Mouse (Mus musculus) MEL-GATA-1-ER (cell line): ENCODE results near the gene Npr1.

Source experiments
- DNase-seq: peaks from one replicate; pipeline ENCODE4 v3.0.0-alpha.2; 2012; ENCODE audit warnings: low read depth; ENCODE audit errors: extremely low read depth

Npr1 gene

DNA sequence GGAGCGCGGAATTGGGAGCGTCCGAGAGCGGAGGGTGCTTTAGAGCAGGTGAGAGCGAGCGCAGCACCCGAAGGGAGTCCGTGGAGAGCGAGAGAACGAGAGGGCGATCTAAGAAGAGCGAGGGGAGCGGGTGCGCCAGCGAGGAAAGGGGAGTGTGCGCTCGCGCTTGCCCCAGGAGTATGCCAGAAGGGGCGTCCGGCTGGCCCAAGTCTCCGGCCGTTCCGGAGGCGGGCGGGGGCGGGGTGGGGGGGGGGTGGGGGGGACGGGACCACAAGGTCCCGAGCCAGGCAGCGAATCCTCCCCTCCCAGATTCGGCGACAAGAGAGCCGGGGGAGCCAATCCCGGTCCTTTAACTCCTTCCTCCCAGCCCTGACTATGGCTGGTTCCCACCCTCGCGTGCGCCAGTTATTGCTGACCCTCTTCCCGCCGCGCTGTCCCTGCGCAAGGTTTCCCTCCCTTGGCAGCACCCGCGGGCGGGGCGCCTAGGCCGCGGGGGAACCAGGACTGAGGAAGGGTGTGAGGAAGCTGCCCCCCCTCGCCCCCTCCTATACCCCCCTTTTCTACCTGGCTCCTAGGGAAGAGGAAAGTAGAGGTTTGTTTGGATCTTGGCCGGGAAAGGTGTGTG, at the start of gene Npr1:
TSS of gene Npr1 (minus strand) at position 181 of the 625 bp plus-strand sequence.
- DNase-seq = no peak

DNA sequence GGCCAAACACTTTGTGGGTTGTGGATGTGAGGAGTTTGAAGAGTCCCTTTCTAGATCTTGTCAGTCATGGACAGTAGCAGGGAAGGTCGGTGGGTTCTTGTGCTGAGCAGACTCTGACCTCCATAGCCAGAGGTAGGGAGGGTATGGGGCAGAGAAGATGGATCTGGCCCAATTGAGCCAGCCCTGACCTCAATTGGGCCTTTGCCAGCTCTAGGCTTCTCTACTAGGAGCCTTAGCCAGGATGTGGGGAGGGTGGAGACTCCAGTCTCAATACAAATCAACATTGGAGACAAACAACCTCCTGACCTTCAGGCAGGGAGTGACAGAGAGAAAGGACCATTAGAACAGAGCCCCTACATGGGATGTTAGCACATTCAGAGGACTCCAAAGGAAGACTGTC, 49.6 kb upstream of the Npr1 start:
- DNase-seq = no peak

DNA sequence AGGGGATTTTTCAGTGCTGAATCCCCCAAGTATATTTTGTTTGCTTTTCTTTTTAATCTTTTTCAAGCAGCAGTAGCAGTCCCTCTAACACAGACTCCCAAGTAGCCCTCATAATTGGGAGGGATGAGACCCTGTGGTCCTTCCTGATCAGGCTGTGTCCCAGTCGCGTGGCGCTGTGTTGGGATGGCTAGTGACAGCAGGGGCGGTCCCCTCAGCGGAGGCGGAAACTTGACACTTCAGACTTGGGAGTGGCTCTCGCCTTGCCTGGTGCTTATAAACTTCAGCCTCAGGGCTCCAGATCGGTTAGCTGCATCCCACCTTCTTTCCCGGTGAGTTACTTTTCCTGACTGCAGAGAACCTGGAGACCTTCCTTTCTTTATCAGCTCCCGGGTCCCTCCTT, 49.0 kb upstream of the Npr1 start:
- peak; percentile 56 for DNase-seq

DNA sequence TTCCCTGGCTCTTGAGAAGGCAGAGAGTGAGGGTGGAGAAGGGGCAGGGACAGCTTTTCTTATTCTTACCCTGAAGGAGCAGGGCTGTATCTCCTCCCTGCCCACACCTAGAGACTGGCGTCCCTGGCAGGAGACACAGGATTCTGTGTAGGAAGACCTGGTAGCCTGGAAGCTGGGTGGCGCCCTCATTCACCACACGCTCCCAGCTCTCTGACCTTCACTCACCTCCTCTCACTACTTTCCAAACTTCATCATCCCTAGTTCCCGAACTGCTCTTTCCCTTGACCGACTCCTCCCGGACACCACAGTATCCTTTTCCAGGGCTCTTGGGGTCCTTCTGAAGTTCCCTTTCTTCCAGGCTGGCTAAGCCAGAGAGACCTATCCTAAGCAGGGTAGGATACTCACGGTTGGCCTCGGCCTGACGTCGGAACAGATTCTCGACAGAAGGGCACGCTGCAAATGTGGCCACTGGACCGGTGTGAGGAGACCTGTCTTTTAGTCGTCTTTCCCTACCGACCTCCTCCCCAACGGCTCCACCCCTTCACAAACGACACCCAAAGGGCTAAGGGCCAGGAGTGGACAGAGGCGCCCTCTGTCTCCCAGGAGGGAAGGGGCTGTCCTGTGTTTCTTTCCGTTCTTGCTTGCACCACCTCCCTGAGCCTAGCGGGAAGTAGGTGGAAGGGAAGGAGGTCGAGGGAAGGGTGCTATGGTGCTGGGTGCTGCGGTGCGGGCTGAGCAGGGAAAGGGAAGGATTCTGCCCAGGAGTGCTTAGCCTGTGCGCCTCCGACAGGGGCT, 48.3 kb upstream of the Npr1 start, which contains the start of the genes S100a1 and S100a13:
TSS of gene S100a1 (minus strand) at position 597 of the 795 bp plus-strand sequence.
TSS of gene S100a13 (plus strand) at position 640 of the 795 bp plus-strand sequence.
- peak; percentile 31 for DNase-seq

DNA sequence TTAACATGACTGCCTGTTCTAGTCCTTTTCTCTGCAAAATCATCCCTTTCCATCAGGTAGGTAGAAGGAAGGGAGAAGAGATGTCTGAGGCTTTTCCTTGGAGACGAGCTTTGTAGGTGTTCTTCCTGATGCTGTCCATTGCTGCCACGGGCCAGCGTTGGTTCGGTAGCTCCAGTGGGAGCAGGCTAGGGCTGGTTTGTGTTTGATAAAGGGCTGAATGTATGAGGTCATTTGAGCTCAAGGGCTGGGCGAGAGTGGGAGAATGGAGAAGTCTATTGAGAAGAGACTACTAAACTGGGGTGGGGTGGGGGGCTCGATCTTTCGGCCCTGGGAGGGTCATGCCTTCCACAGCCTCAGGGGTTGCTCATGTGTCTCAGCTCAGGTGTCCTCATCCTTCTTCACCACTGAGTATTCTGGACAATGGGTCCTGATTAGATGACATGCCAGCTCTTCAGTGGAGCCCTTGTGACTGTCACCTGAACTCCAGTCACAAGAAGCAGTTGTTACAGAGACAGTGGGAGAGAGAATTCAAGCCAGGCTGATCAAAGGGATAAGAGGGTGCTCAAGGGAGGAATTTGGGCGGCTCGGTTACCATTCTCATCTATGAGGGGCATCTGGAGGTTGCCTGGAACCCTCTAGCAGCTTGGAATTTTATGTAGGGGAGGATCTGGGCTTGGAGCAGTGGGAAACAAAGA, 47.4 kb upstream of the Npr1 start:
- DNase-seq = no peak

DNA sequence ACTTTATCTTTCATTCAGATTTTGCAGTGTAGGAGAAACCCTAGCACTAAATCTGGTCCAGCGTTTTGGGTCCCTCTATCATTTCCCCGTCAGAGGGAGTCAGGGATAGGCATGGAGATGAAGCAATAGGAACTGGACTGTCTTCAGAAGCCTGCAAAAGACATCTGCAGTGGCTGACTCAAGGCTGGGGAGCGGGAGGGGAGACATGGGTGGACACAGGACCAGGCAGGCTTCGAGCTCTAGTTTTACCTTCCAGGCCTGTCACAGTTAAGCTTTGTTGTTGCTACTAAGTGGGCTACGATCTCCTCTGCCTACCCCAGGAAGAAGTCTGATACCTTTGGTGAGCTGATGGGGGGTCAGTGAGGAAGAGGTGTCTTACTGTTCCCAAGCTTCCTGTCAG, 46.6 kb upstream of the Npr1 start:
- no peak for DNase-seq

DNA sequence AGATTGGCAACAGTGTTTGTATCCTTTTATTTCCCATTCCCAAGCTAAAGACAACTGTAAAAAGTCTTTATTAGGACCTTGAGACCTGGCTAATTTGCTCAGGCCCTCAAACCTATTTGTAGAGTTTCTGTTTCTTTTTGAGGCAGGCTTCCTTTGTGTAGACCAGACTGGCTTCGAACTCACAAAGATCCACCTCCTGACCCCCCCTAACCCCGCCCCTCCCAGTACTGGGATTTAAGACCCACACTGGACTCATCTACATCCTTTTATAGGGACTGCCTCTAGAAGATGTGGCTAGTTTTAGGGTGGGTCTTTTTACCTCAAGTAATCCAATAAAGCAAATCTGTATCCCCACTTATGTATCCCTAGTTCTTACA, 44.1 kb upstream of the Npr1 start:
- no peak for DNase-seq

DNA sequence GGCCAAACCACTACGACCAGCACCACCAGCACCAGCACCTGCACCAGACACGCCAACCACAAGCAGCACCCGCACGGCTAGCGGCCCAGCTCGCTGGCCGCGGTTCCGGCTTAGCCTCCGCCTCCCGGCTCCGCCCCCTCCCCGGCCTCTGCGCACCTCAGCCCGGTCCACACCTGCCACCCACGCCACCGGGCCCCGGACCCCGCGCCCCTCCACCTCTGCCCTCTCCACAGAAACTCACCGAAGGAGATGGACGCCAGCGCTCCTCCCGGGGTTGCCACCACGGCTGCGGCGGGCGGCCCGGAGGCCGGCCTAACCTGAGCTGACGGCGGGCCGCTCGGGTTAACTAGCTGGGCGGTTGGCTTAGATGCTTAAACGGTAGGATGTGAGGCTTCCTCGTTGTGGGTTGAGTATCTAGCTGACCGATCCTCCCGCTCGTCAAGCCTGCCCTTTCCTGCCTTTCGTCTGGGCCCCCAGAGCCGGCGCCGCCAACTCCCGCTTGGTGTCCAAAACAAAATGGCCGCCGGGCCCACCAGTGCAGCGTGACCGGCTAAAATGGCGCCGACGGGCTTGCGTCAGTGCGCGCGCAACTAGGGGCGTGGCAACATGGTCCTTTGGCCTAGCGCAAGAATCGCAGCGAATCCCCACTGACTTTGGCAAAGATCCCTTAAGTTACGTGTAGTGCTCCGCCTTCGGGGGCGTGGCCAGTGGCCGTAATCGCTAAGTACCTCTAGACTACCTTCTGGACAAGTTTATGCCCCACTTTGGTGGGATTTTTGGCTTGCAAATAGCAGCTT, 43.5 kb upstream of the Npr1 start, which contains the start of gene Chtop:
TSS of gene Chtop (minus strand) at position 549 of the 797 bp plus-strand sequence.
- DNase-seq = peak; percentile 97

DNA sequence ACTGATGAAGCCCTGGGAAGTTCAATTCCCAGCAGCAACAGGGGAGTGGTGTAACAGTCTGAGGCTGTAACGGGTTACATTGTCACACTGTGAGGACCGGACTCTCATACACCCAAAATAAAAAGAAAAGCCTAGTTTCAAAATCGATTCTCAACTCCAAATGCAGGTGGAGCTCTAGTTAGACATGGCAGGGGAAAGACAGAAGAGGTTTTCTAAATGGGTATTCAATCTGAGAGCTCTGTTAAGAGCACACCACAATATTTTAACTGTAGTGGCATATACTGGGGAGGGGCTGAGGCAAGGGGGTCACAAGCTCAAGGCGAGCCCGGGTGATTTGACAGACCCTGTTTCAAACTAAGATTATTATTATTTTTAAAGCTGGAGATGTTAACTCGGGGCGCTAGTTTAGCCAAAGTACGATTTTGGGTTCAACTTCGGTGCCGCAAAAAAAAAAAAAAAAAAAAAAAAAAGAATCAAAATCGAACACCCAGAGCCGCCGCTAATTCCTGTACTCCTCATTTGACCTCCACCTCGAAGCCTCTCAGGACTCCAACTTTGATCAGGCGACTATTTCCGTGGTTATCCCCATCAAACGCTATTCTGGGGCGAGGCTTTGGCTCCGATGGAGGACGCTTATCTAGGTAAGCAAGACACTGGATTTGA, 42.8 kb upstream of the Npr1 start:
- DNase-seq = peak; percentile 36

DNA sequence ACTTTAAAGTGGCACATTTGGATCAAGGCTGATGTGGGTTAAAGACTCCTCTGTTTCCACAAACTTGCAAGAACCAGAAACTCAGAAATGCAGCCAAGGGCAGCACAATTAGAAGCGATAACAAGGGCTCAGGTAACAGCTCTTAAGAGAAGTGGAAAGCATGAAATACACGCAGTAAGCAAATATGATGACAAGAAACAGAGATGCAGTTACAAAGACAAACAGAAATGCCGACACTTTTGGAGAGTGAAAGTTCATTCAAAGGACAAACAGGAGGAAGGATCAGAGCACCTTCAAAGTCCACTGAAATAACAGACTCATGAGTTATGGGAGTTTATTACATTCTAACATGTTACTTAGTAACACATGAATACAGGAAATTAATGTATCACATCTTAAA, 40.7 kb upstream of the Npr1 start:
- no peak for DNase-seq

DNA sequence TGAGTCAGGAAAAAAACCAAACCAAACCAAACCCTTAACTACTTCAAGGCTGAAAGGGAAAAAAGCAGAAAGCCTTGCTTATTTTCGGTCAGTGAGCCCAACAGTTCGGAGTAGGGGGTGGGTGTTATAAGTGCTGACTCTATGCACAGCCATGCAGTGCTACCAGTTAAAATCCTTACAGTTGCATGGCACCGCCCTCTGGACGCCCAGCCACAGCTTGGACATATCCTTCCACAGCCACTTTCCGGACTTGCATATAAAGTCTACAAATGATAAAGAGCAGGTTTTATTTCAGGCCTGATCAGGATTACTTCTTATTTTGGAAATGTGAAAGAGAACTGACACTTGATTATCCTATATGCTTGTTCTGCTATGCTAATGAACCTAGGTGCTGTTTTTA, 39.5 kb upstream of the Npr1 start:
- no peak for DNase-seq

DNA sequence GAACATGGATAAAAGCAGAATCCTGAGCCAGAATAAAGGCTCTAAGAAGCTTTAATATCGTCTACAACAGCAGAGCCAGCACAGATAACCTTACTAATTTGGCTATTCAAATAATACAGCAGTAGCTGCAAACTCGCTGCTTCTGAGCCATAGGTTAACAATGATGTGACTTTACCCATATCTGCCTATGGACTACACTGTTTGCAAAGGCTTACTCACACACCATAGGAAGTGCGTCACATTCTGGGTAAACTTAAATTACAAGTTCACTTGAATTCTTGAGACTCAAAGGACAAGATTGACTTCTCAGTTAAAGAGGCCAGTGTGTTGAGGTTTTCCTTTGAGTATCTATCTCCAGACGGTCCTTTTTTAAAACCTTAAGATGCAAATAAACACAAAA, 37.8 kb upstream of the Npr1 start:
- no peak for DNase-seq

DNA sequence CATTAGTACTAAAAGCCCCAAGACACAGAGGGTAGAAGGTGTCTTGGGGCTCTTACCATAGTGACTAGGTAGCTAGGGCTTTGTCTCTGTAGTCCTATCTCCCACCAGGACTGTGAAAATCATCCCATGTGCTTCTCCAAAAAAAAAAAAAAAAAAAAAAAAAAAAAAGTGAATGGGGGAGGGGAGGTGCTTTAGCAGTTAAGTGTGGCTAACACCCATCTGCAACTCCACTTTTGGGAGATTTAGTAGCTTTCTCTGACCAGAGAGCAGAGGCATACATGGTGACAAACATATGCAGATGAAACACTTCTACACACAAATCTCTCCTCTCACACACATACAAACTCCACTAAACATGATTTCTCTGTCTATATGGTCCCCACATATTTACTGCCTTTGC, 31.9 kb upstream of the Npr1 start:
- no peak for DNase-seq

DNA sequence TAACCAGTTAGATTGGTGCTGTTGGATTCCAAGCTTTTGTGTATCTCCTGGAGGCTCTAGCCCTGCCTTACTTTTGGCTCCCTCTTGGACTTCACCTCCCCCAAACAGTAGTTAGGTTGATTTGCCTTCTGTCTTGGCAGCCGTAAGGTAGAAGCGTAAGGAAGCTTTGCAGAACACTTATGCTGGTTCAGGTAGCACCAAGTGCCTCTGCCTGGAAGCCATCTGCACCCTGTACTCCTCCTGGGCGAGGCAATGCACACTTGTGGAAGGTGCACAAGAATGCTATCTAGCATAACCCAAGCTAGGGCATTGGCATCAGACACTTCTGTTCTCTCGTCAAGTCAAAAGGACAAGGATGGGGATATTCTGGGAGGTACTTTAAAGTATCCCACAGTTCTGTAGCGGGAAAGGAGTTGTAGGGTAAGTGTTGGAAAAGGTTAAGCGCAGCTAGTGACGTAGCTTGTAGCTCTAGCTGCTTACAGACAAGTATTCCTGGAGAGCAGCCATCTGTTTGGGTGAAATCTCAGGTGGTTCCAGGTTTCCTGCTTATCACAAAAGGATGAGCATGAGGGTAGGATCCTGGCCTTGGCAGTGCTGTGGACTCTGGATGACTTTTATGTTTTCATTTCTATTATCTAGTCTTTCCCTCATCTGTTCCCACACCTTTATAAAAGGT, 30.3 kb upstream of the Npr1 start:
- no peak for DNase-seq

DNA sequence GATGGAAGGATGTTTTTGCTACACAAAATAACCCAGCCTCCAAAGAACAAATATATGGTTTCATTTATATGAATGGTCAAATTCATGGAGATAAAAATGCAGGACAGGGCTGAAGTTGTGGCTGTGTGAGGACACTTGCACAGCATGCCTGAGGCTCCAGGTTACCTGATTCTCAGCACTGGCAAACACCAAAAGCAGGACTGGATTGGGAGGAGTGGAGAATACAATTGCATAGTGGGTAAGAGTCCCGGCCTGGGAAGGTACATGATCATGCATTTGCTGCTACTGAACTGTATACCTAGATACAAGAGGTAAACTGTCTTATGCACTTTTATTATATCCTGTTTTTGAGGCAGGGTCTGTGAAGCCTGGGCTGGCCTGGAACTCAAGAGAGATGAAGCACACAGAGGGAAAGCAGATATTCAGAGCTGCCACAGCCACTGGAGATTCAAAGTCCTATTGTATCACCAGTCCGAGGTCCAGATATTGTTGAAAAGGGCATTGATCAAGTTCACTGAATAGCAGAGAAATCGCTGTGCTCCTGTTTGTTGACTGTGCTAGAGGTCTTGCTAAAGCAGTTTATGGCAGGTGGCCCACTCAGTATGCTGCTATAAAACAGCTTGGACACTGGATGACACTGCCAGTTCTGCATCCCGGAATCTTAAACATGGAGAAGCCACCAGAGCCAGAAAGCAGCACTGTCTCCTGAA, 28.3 kb upstream of the Npr1 start:
- DNase-seq = no peak

DNA sequence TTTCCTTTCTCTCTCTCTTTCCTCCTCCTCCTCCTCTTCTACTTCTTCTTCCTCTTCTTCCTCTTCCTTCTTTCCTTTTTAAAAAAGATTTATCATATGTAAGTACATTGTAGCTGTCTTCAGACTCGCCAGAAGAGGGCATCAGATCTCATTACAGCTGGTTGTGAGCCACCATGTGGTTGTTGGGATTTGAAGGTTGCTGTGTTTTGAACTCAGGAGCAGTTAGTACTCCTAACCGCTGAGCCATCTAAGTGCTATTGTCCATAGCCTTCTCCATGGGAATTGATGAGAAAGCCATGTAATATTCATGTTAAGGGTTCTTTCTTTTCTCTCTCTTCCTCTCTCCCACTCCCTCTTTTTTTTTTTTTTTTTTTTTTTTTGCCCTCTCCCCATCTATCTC, 25.7 kb upstream of the Npr1 start:
- DNase-seq = peak; percentile 81

DNA sequence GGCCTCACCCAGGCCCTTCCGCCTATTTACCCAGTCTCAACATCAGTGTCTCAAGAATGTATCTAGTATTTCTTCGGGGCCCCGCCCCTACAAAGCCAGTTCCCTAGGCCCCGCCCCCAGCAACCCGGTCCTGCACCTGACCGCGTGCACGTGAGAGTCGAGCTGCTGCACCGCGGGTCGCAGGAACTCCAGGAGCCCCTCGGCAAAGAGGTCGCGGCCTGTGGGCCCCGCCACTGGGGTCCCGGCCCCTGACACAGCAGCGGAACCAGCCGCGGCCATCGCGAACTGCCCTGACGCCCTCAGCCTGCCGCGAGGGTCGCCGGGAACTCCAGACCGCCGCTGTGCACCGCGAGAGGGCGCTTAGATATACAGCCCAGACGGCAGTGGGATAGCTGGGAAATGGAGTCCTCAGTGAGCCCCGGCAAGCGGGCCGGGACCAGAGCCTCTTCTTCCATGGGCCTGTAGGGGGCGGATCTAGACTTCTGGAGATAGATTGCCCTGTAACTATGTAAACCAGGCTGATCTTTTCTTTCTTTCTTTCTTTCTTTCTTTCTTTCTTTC, 25.1 kb upstream of the Npr1 start, which contains the start of gene Snapin:
TSS of gene Snapin (minus strand) at position 338 of the 561 bp plus-strand sequence.
- DNase-seq = peak; percentile 95

DNA sequence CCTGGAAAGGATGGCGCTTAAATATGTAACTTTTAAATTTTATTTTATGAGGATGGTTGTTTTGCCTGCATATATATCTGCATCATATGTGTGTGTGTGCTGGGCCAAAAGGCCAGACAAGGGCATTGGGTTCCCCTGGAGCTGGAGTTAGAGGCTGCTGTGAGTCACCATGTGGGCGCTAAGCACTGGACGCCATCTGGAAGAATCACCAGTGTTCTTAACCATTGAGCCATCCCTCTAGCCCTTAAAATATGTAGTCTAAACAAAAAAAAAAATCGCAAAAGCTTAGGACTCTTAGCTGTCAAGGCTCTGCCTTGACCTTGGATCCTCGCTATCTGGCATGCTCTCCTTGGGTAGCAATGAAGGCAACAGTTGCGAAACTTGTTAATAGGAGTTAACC, 22.9 kb upstream of the Npr1 start:
- no peak for DNase-seq

DNA sequence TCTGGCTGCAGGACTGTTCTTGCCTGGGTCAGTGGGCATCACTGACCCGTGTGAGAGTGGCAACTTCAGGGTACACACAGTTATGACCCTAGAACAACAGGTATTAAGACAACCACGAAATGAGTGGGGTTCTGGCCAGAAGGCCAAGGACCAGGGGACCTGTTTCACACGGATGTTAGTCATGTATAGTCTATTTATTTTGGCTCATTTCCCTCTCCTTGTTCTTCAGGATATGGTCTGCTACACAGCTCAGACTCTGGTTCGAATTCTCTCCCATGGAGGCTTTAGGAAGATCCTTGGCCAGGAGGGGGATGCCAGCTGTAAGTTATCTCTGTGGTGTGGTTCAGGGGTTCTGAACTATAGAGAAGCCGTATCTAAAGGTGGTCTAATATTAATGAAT, 21.3 kb upstream of the Npr1 start:
- no peak for DNase-seq
